Mouse (Mus musculus) lung, adult 2 months (tissue): ENCODE measurements around the gene Dnmt3l.

Source experiments
- CTCF ChIP-seq: fragments of 200-500 bp; IDR thresholded peaks from 2 replicates; pipeline ENCODE4 v1.5.1; 2011; ENCODE audit warnings: mild to moderate bottlenecking, low read length, control low read depth; ENCODE audit not compliant: insufficient read depth
- POLR2A ChIP-seq: fragments of 200-500 bp; IDR thresholded peaks from 2 replicates; pipeline ENCODE4 v1.6.1; 2011; ENCODE audit warnings: low read depth, mild to moderate bottlenecking, control low read depth, low read length, borderline replicate concordance; ENCODE audit errors: extremely low read depth

GRCm38 (mm10) chr10:78068541-78068940, 26.8 kb downstream of the Dnmt3l start:
- TF ChIP-seq POLR2A (no peak), CTCF (no peak)
